Mouse (Mus musculus): ENCODE data around the gene Kcnj9. TPM values are rescaled to one million over a fixed set of nuclear protein-coding genes. Genes with fewer than 3 reads are reported as not detected.

The Kcnj9 gene
- 1.2 and 2.0 TPM in 2 replicates for polyA plus RNA-seq (2016; fragmentation: Nextera tagmentation; extraction: Ambion mirVana)

- Histone ChIP-seq H3K4me3 (peak within 1 kb of the TSS; percentile 22; the same call in 1 of the 2 replicates), H3K36me3 (no peaks in the 10 kb centered on the region), H3K9ac (peak within 1 kb of the TSS; percentile 50), H3K4me1 (peaks cover 27% of the 10 kb centered on the region), H3K27ac (no peak within 1 kb of the TSS), H3K9me3 (replicated peaks) (no peaks in the 10 kb centered on the region), H3K27me3 (peaks cover 56% of the 10 kb centered on the region), H3K4me2 (replicated peaks) (peak within 1 kb of the TSS; percentile 51)
- ATAC-seq (ENCODE audit: low FRiP score), result peak; percentile 77
- WGBS, result 22% methylated on average over 9 of the region's 9 CpGs
Measured at GRCm38 (mm10) chr1:172329131-172329530, at the start of gene Kcnj9. Gene Kcnj9 (minus strand): TSS chr1:172329318.

- Histone ChIP-seq H3K27ac (peak overlapping the region; percentile 66), H3K9me3 (replicated peaks) (no peaks in the 10 kb centered on the region), H3K27me3 (no peaks in the 10 kb centered on the region), H3K36me3 (peaks cover 9% of the 10 kb centered on the region; the same call in 1 of the 2 replicates), H3K4me3 (peak overlapping the region; percentile 75), H3K4me1 (peaks cover 21% of the 10 kb centered on the region), H3K9ac (peak overlapping the region; percentile 82), H3K4me2 (replicated peaks) (peak overlapping the region; percentile 99)
- no peak; the same call in none of the 2 replicates for ATAC-seq (ENCODE audit: low FRiP score)
- 3% methylated on average over 62 of the region's 62 CpGs for WGBS
Measured at GRCm38 (mm10) chr1:172376758-172377458, 47.8 kb upstream of the Kcnj9 start.

- H3K36me3 ChIP-seq, result 0 out of 2 replicates have a peak, but pooled peaks cover 3% of the 10 kb centered on the region
- H3K4me1 ChIP-seq, result peaks cover 21% of the 10 kb centered on the region
- H3K9me3 ChIP-seq (replicated peaks), result no peaks in the 10 kb centered on the region
- ATAC-seq (ENCODE audit: low FRiP score), result peak; percentile 98
- under 1% methylated on average over 39 of the region's 39 CpGs for WGBS
- H3K4me2 ChIP-seq (replicated peaks), result peak within 1 kb of the TSS; percentile 99
- peak within 1 kb of the TSS; percentile 82 for H3K9ac ChIP-seq
- H3K27me3 ChIP-seq, result no peaks in the 10 kb centered on the region
- peak within 1 kb of the TSS; percentile 75 for H3K4me3 ChIP-seq
- peak within 1 kb of the TSS; percentile 67 for H3K27ac ChIP-seq
Measured at GRCm38 (mm10) chr1:172376198-172376667, 47.1 kb upstream of the Kcnj9 start, which contains the start of gene Pigm. Gene Pigm (plus strand): TSS chr1:172376546.

- Histone ChIP-seq H3K4me1 (no peaks in the 10 kb centered on the region; the same call in 1 of the 2 replicates), H3K4me3 (no peak overlapping the region), H3K36me3 (no peaks in the 10 kb centered on the region), H3K9me3 (replicated peaks) (no peaks in the 10 kb centered on the region), H3K27ac (no peak overlapping the region), H3K27me3 (no peaks in the 10 kb centered on the region), H3K4me2 (replicated peaks) (0 out of 2 replicates have a peak overlapping the region, but pooled peaks have one; percentile 9), H3K9ac (no peak overlapping the region)
- 35% methylated on average over 23 of the region's 23 CpGs for WGBS
- ATAC-seq (ENCODE audit: low FRiP score), result 0 out of 2 replicates have a peak, but pooled peaks have one; percentile 33
Measured at GRCm38 (mm10) chr1:172368768-172369418, 39.8 kb upstream of the Kcnj9 start.

DNA sequence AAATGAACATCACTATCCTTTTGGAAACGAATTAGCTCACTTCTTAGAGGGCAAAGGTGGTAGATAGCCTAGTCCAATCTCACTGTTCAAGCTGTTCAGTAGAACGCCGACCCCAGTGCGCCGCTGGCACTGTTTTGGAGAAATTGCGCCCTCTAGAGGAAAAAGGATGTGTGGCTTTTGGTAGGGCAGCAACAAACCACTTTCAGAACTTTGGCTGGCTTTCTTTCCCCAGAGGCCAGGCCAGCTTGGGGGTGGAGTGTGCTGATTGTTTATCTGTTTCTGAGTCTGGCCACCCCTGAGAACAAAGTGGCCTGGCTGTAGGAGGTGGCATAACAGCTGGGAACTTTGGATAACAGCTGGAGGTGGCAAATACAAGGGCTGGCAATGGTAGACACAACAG lies 35.6 kb upstream of the Kcnj9 start:
- Histone ChIP-seq H3K36me3 (no peaks in the 10 kb centered on the region), H3K4me2 (replicated peaks) (no peak overlapping the region), H3K27ac (no peak overlapping the region), H3K4me3 (no peak overlapping the region), H3K4me1 (no peaks in the 10 kb centered on the region; the same call in 1 of the 2 replicates), H3K9ac (no peak overlapping the region), H3K27me3 (no peaks in the 10 kb centered on the region), H3K9me3 (replicated peaks) (no peaks in the 10 kb centered on the region)
- no peak for ATAC-seq (ENCODE audit: low FRiP score)
- WGBS, result 10% methylated on average over 6 of the region's 6 CpGs

DNA sequence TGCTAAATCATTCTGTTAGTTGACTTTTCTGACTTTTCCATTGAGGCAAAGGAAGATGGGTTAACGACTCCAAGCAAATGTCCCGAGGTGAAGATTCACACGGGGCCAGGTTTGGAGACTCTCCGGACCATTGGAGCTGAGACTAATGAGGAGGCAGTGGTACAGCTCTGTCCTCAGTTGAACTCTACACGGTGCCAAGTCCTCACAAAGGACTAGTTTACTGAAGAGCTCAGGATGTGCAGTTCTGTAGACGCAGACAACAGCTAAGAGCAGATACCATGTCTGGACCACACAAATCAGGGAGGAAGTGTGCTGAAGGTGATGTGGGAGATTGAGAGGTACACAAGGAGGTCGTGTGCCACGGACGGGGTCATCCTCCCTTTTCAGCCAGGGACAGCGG lies 29.2 kb upstream of the Kcnj9 start:
- 64% methylated on average over 10 of the region's 10 CpGs for WGBS
- Histone ChIP-seq H3K4me2 (replicated peaks) (no peak overlapping the region), H3K4me3 (no peak overlapping the region), H3K27me3 (no peaks in the 10 kb centered on the region), H3K4me1 (peaks cover 23% of the 10 kb centered on the region), H3K9ac (peak overlapping the region; percentile 32; the same call in 1 of the 2 replicates), H3K36me3 (no peaks in the 10 kb centered on the region), H3K9me3 (replicated peaks) (no peaks in the 10 kb centered on the region), H3K27ac (no peak overlapping the region)
- no peak for ATAC-seq (ENCODE audit: low FRiP score)

GRCm38 (mm10) chr1:172357550-172357949 lies 28.4 kb upstream of the Kcnj9 start:
- no peak overlapping the region for H3K27ac ChIP-seq
- H3K27me3 ChIP-seq, result no peaks in the 10 kb centered on the region
- WGBS, result 11% methylated on average over 1 of the region's 1 CpGs
- peak; percentile 48; the same call in 1 of the 2 replicates for ATAC-seq (ENCODE audit: low FRiP score)
- H3K9ac ChIP-seq, result no peak overlapping the region
- peaks cover 26% of the 10 kb centered on the region for H3K4me1 ChIP-seq
- H3K4me2 ChIP-seq (replicated peaks), result no peak overlapping the region
- H3K4me3 ChIP-seq, result no peak overlapping the region
- H3K9me3 ChIP-seq (replicated peaks), result no peaks in the 10 kb centered on the region
- no peaks in the 10 kb centered on the region for H3K36me3 ChIP-seq

- ATAC-seq (ENCODE audit: low FRiP score), result no peak
- Histone ChIP-seq H3K4me3 (no peak overlapping the region), H3K4me1 (peaks cover 39% of the 10 kb centered on the region), H3K9me3 (replicated peaks) (no peaks in the 10 kb centered on the region), H3K36me3 (no peaks in the 10 kb centered on the region), H3K9ac (no peak overlapping the region), H3K27ac (peak overlapping the region; percentile 66), H3K4me2 (replicated peaks) (no peak overlapping the region), H3K27me3 (no peaks in the 10 kb centered on the region)
- WGBS, result 40% methylated on average over 3 of the region's 3 CpGs
Measured at GRCm38 (mm10) chr1:172355336-172355735, 26.2 kb upstream of the Kcnj9 start.

- Histone ChIP-seq H3K4me2 (replicated peaks) (no peak overlapping the region), H3K27ac (no peak overlapping the region), H3K4me3 (no peak overlapping the region), H3K27me3 (no peaks in the 10 kb centered on the region), H3K36me3 (no peaks in the 10 kb centered on the region), H3K9me3 (replicated peaks) (no peaks in the 10 kb centered on the region), H3K4me1 (peaks cover 48% of the 10 kb centered on the region), H3K9ac (no peak overlapping the region)
- ATAC-seq (ENCODE audit: low FRiP score), result no peak
- WGBS, result 85% methylated on average over 3 of the region's 3 CpGs
Measured at GRCm38 (mm10) chr1:172352453-172352852, 23.3 kb upstream of the Kcnj9 start.

DNA sequence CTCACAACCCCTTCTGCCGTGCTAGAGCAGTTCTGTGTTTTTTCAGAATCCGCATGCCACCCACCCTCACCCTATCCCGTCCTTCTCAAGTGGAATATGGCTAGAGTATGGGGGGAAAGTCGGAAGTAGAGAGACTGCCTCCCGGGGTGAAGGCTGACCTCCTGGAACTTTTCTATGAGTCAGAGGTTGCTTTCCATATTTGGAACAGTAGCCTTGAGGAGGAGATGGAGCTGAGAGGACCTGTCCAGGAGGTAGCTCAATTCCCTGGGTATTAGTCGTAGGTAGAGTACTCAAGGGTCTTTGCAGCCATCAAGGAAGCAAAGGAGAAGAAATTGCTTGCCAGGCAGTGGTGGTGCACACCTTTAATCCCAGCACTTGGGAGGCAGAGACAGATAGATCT lies 22.9 kb upstream of the Kcnj9 start:
- H3K4me2 ChIP-seq (replicated peaks), result no peak overlapping the region
- no peak for ATAC-seq (ENCODE audit: low FRiP score)
- peaks cover 48% of the 10 kb centered on the region for H3K4me1 ChIP-seq
- H3K27me3 ChIP-seq, result no peaks in the 10 kb centered on the region
- no peaks in the 10 kb centered on the region for H3K9me3 ChIP-seq (replicated peaks)
- H3K36me3 ChIP-seq, result no peaks in the 10 kb centered on the region
- H3K4me3 ChIP-seq, result no peak overlapping the region
- no peak overlapping the region for H3K27ac ChIP-seq
- 70% methylated on average over 6 of the region's 6 CpGs for WGBS
- H3K9ac ChIP-seq, result no peak overlapping the region

DNA sequence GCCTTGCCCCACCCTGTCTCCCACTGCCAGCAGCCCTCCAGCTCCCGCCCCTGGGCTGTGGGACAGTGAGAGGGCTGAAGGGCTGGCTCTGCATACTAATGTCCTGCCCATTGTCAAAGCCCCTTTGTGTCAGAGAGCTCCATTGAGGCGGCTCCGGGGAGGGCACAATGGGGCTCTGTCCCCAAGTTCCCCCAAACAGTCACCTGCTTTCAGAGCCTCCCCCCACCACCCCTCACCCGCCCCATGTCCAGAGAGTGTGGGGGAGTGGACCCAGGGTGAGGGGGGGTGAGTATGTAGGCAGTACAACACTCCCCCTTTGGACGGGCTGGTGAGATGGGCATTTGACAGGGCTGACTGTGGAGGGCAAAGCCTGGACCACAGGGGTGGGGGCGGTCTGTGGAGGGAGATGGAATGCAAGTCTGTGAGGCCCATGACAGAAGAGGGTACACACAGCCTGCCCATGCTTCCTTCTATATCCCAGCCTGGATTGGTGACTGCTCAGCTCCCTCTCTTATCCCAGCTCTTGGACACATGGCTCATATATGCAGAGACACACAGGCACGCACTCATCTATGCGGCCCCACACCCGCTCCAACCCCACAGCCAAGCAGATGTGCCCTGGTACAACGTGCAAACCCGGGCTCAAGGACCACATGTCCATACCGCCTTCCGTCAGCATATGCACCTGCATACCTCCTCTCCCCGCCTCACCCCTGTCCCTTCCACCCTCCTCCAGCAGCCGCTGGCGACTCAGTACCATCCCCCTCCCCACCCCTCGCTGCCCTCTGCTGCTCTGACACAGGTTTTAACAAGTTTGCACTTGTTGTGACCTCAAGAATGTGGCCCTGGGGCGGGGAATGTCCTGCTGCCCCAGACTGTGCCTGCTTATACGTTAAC lies 21.0 kb upstream of the Kcnj9 start:
- 6% methylated on average over 19 of the region's 19 CpGs for WGBS

More for the DNA sequence above, 21.0 kb upstream of the Kcnj9 start:
- H3K36me3 ChIP-seq, result no peaks in the 10 kb centered on the region
- ATAC-seq (ENCODE audit: low FRiP score), result peak; percentile 96
- H3K9ac ChIP-seq, result peak overlapping the region; percentile 41
- no peak overlapping the region for H3K4me3 ChIP-seq
- H3K4me2 ChIP-seq (replicated peaks), result peak overlapping the region; percentile 36
- H3K9me3 ChIP-seq (replicated peaks), result no peaks in the 10 kb centered on the region
- peaks cover 37% of the 10 kb centered on the region for H3K4me1 ChIP-seq
- H3K27ac ChIP-seq, result peak overlapping the region; percentile 91
- no peaks in the 10 kb centered on the region for H3K27me3 ChIP-seq
